Mouse (Mus musculus): ENCODE measurements around the gene Gm20388. TPM values are rescaled to one million over a fixed set of nuclear protein-coding genes. Genes with fewer than 3 reads are reported as not detected.

Gene Gm20388
- polyA plus RNA-seq, 1 experiment from 2014 or later = not detected

GRCm38 (mm10) chr8:121360001-121360400 is 1449.4 kb downstream of the Gm20388 start:
- Histone ChIP-seq H3K36me3 (no peaks in the 10 kb centered on the region), H3K27ac (replicated peaks) (no peak overlapping the region), H3K4me1 (peaks cover 33% of the 10 kb centered on the region), H3K9me3 (no peaks in the 10 kb centered on the region), H3K27me3 (replicated peaks) (peaks cover 6% of the 10 kb centered on the region; the same call in 1 of the 2 replicates), H3K4me3 (no peak overlapping the region), H3K9ac (peak overlapping the region; percentile 58; the same call in 1 of the 2 replicates), H3K4me2 (no peak overlapping the region)
- 37% methylated on average over 6 of the region's 6 CpGs for WGBS
- no peak for ATAC-seq (ENCODE audit: extremely low read depth, insufficient number of reproducible peaks, low FRiP score, low TSS enrichment)

GRCm38 (mm10) chr8:121361166-121361565 is 1450.5 kb downstream of the Gm20388 start:
- 61% methylated on average over 8 of the region's 8 CpGs for WGBS
- Histone ChIP-seq H3K9me3 (no peaks in the 10 kb centered on the region), H3K4me3 (no peak overlapping the region), H3K36me3 (no peaks in the 10 kb centered on the region), H3K27ac (replicated peaks) (no peak overlapping the region), H3K4me2 (no peak overlapping the region), H3K27me3 (replicated peaks) (peaks cover 6% of the 10 kb centered on the region; the same call in 1 of the 2 replicates), H3K9ac (no peak overlapping the region), H3K4me1 (peaks cover 34% of the 10 kb centered on the region)
- ATAC-seq (ENCODE audit: extremely low read depth, insufficient number of reproducible peaks, low FRiP score, low TSS enrichment) = no peak

- no peaks in the 10 kb centered on the region for H3K36me3 ChIP-seq
- no peak overlapping the region for H3K27ac ChIP-seq (replicated peaks)
- H3K4me1 ChIP-seq = peaks cover 37% of the 10 kb centered on the region
- no peak for ATAC-seq (ENCODE audit: extremely low read depth, insufficient number of reproducible peaks, low FRiP score, low TSS enrichment)
- H3K4me3 ChIP-seq = no peak overlapping the region
- H3K27me3 ChIP-seq (replicated peaks) = peaks cover 9% of the 10 kb centered on the region; the same call in 1 of the 2 replicates
- H3K9ac ChIP-seq = no peak overlapping the region
- no peak overlapping the region for H3K4me2 ChIP-seq
- 84% methylated on average over 6 of the region's 6 CpGs for WGBS
- H3K9me3 ChIP-seq = no peaks in the 10 kb centered on the region
Observed at GRCm38 (mm10) chr8:121364646-121365045, 1454.0 kb downstream of the Gm20388 start.

- no peak overlapping the region for H3K27ac ChIP-seq (replicated peaks)
- WGBS = 83% methylated on average over 3 of the region's 3 CpGs
- no peaks in the 10 kb centered on the region for H3K36me3 ChIP-seq
- H3K4me3 ChIP-seq = no peak overlapping the region
- no peak overlapping the region for H3K4me2 ChIP-seq
- ATAC-seq (ENCODE audit: extremely low read depth, insufficient number of reproducible peaks, low FRiP score, low TSS enrichment) = no peak
- peaks cover 13% of the 10 kb centered on the region for H3K27me3 ChIP-seq (replicated peaks)
- H3K9ac ChIP-seq = no peak overlapping the region
- H3K9me3 ChIP-seq = no peaks in the 10 kb centered on the region
- H3K4me1 ChIP-seq = peaks cover 32% of the 10 kb centered on the region
Observed at GRCm38 (mm10) chr8:121365150-121365549, 1454.5 kb downstream of the Gm20388 start.

- WGBS = 69% methylated on average over 12 of the region's 12 CpGs
- peaks cover 17% of the 10 kb centered on the region; the same call in 1 of the 2 replicates for H3K27me3 ChIP-seq (replicated peaks)
- no peak for ATAC-seq (ENCODE audit: extremely low read depth, insufficient number of reproducible peaks, low FRiP score, low TSS enrichment)
Observed at GRCm38 (mm10) chr8:121366655-121367054, 1456.0 kb downstream of the Gm20388 start.

GRCm38 (mm10) chr8:121368799-121369198 is 1458.2 kb downstream of the Gm20388 start:
- Histone ChIP-seq H3K27me3 (replicated peaks) (peaks cover 12% of the 10 kb centered on the region; the same call in 1 of the 2 replicates), H3K4me1 (peaks cover 33% of the 10 kb centered on the region), H3K4me3 (no peak overlapping the region)

More at GRCm38 (mm10) chr8:121366655-121367054, 1456.0 kb downstream of the Gm20388 start:
- Histone ChIP-seq H3K4me3 (no peak overlapping the region), H3K4me2 (no peak overlapping the region), H3K4me1 (peaks cover 22% of the 10 kb centered on the region), H3K27ac (replicated peaks) (no peak overlapping the region), H3K9ac (no peak overlapping the region), H3K36me3 (no peaks in the 10 kb centered on the region), H3K9me3 (no peaks in the 10 kb centered on the region)

GRCm38 (mm10) chr8:121369378-121369777 is 1458.7 kb downstream of the Gm20388 start:
- no peak for ATAC-seq (ENCODE audit: extremely low read depth, insufficient number of reproducible peaks, low FRiP score, low TSS enrichment)
- no peaks in the 10 kb centered on the region for H3K36me3 ChIP-seq
- no peak overlapping the region for H3K27ac ChIP-seq (replicated peaks)
- H3K9ac ChIP-seq = no peak overlapping the region
- peaks cover 38% of the 10 kb centered on the region for H3K4me1 ChIP-seq
- peaks cover 2% of the 10 kb centered on the region; the same call in 1 of the 2 replicates for H3K9me3 ChIP-seq
- WGBS = 84% methylated on average over 11 of the region's 11 CpGs
- no peak overlapping the region for H3K4me2 ChIP-seq
- peaks cover 12% of the 10 kb centered on the region; the same call in 1 of the 2 replicates for H3K27me3 ChIP-seq (replicated peaks)
- no peak overlapping the region for H3K4me3 ChIP-seq

More at GRCm38 (mm10) chr8:121368799-121369198, 1458.2 kb downstream of the Gm20388 start:
- H3K4me2 ChIP-seq = no peak overlapping the region
- no peak overlapping the region for H3K9ac ChIP-seq
- 52% methylated on average over 11 of the region's 11 CpGs for WGBS
- H3K9me3 ChIP-seq = no peaks in the 10 kb centered on the region
- H3K36me3 ChIP-seq = no peaks in the 10 kb centered on the region
- ATAC-seq (ENCODE audit: extremely low read depth, insufficient number of reproducible peaks, low FRiP score, low TSS enrichment) = no peak
- no peak overlapping the region for H3K27ac ChIP-seq (replicated peaks)

GRCm38 (mm10) chr8:121371287-121371686 is 1460.6 kb downstream of the Gm20388 start:
- Histone ChIP-seq H3K4me1 (peaks cover 56% of the 10 kb centered on the region), H3K9me3 (peaks cover 3% of the 10 kb centered on the region; the same call in 1 of the 2 replicates), H3K4me2 (no peak overlapping the region), H3K27ac (replicated peaks) (no peak overlapping the region), H3K36me3 (no peaks in the 10 kb centered on the region), H3K4me3 (no peak overlapping the region), H3K9ac (no peak overlapping the region), H3K27me3 (replicated peaks) (peaks cover 12% of the 10 kb centered on the region; the same call in 1 of the 2 replicates)
- ATAC-seq (ENCODE audit: extremely low read depth, insufficient number of reproducible peaks, low FRiP score, low TSS enrichment) = no peak
- 69% methylated on average over 9 of the region's 9 CpGs for WGBS

- peaks cover 57% of the 10 kb centered on the region for H3K4me1 ChIP-seq
- H3K4me2 ChIP-seq = no peak overlapping the region
- H3K27ac ChIP-seq (replicated peaks) = 0 out of 2 replicates have a peak overlapping the region, but pooled peaks have one; percentile 14
- H3K9ac ChIP-seq = no peak overlapping the region
- 78% methylated on average over 25 of the region's 25 CpGs for WGBS
- no peak for ATAC-seq (ENCODE audit: extremely low read depth, insufficient number of reproducible peaks, low FRiP score, low TSS enrichment)
- no peak overlapping the region for H3K4me3 ChIP-seq
- peaks cover 12% of the 10 kb centered on the region; the same call in 1 of the 2 replicates for H3K27me3 ChIP-seq (replicated peaks)
- no peaks in the 10 kb centered on the region for H3K36me3 ChIP-seq
- peaks cover 3% of the 10 kb centered on the region; the same call in 1 of the 2 replicates for H3K9me3 ChIP-seq
Observed at GRCm38 (mm10) chr8:121371911-121372638, 1461.4 kb downstream of the Gm20388 start.

- peaks cover 63% of the 10 kb centered on the region for H3K4me1 ChIP-seq
- H3K27me3 ChIP-seq (replicated peaks) = peaks cover 12% of the 10 kb centered on the region; the same call in 1 of the 2 replicates
- H3K4me3 ChIP-seq = no peak overlapping the region
- 0 out of 2 replicates have a peak overlapping the region, but pooled peaks have one; percentile 14 for H3K27ac ChIP-seq (replicated peaks)
- H3K9me3 ChIP-seq = peaks cover 3% of the 10 kb centered on the region; the same call in 1 of the 2 replicates
- 66% methylated on average over 10 of the region's 10 CpGs for WGBS
- H3K36me3 ChIP-seq = no peaks in the 10 kb centered on the region
- no peak for ATAC-seq (ENCODE audit: extremely low read depth, insufficient number of reproducible peaks, low FRiP score, low TSS enrichment)
- H3K4me2 ChIP-seq = no peak overlapping the region
- no peak overlapping the region for H3K9ac ChIP-seq
Observed at GRCm38 (mm10) chr8:121372639-121372986, 1462.0 kb downstream of the Gm20388 start.

- H3K9me3 ChIP-seq = peaks cover 3% of the 10 kb centered on the region; the same call in 1 of the 2 replicates
- H3K36me3 ChIP-seq = no peaks in the 10 kb centered on the region
- H3K4me1 ChIP-seq = peaks cover 61% of the 10 kb centered on the region
- peak overlapping the region; percentile 94 for H3K27ac ChIP-seq (replicated peaks)
- WGBS = 30% methylated on average over 9 of the region's 9 CpGs
- no peak for ATAC-seq (ENCODE audit: extremely low read depth, insufficient number of reproducible peaks, low FRiP score, low TSS enrichment)
- no peak overlapping the region for H3K4me3 ChIP-seq
- H3K4me2 ChIP-seq = peak overlapping the region; percentile 35
- H3K27me3 ChIP-seq (replicated peaks) = peaks cover 11% of the 10 kb centered on the region; the same call in 1 of the 2 replicates
- H3K9ac ChIP-seq = no peak overlapping the region
Observed at GRCm38 (mm10) chr8:121374284-121374683, 1463.6 kb downstream of the Gm20388 start.

Measured in heart, embryonic 13.5 days (tissue).